Mouse (Mus musculus) lung, postnatal 0 days (tissue): ENCODE results near the gene Prr19. TPM values are rescaled to one million over a fixed set of nuclear protein-coding genes. Genes with fewer than 3 reads are reported as not detected.

ENCODE experiments used
- ATAC-seq: fragments of 200-750 bp; cut with Nextera tagmentation; 2 replicates; pipeline ENCODE4 v1.8.0; 2017; ENCODE audit warnings: moderate library complexity
- DNase-seq: peaks from one replicate; pipeline ENCODE4 v3.0.0-alpha.2; 2016; ENCODE audit warnings: low spot score
- H3K27ac ChIP-seq: fragments of 300-500 bp; sonication (generic); 2 replicates; pipeline ENCODE4 v1.5.1; 2014; ENCODE audit warnings: antibody characterized with exemption, mild to moderate bottlenecking, low read length, mixed read lengths
- H3K27me3 ChIP-seq: fragments of 300-500 bp; sonication (generic); replicated peaks from 2 replicates; pipeline ENCODE4 v1.6.1; 2014; ENCODE audit warnings: low read length, mixed read lengths; ENCODE audit not compliant: insufficient read depth
- H3K36me3 ChIP-seq: fragments of 300-500 bp; sonication (generic); 2 replicates; pipeline ENCODE4 v1.6.1; 2014; ENCODE audit warnings: low read length, mixed read lengths; ENCODE audit not compliant: insufficient read depth
- H3K4me1 ChIP-seq: fragments of 300-500 bp; sonication (generic); 2 replicates; pipeline ENCODE4 v1.6.1; 2014; ENCODE audit warnings: antibody characterized with exemption, low read depth, low read length, mixed read lengths; ENCODE audit not compliant: insufficient read depth
- H3K4me2 ChIP-seq: fragments of 300-500 bp; sonication (generic); replicated peaks from 2 replicates; pipeline ENCODE4 v1.6.1; 2014; ENCODE audit warnings: low read depth, mild to moderate bottlenecking, low read length, moderate library complexity, mixed read lengths
- H3K4me3 ChIP-seq: fragments of 300-500 bp; sonication (generic); 2 replicates; pipeline ENCODE4 v1.5.1; 2014; ENCODE audit warnings: low read depth, low read length
- H3K9ac ChIP-seq: fragments of 300-500 bp; sonication (generic); replicated peaks from 2 replicates; pipeline ENCODE4 v1.6.1; 2014; ENCODE audit warnings: low read depth, mild to moderate bottlenecking
- H3K9me3 ChIP-seq: fragments of 300-500 bp; sonication (generic); 2 replicates; pipeline ENCODE4 v1.6.1; 2016; ENCODE audit warnings: low read length, mixed read lengths
- CTCF ChIP-seq: IDR thresholded peaks from 2 replicates; pipeline ENCODE4 v1.5.1; 2016; ENCODE audit warnings: antibody characterized with exemption, mild to moderate bottlenecking
- EP300 ChIP-seq: IDR thresholded peaks from 2 replicates; pipeline ENCODE4 v1.6.1; 2016; ENCODE audit warnings: antibody characterized with exemption, mild to moderate bottlenecking, control low read depth
- WGBS: fragments of 180-500 bp; shearing (Covaris S2); extraction: QIAGEN DNeasy Blood & Tissue Kit; methylation state at CpG from one replicate; pipeline ENCODE4 v1.1.7; 2014; 5-methylcytosine and 5-hydroxymethylcytosine counted together
- polyA plus RNA-seq: library from polyadenylated mRNA; unstranded; fragments of >200 nt; fragmentation: Nextera tagmentation; extraction: Ambion mirVana; gene quantifications from 2 replicates; pipeline ENCODE4 v1.2.1, GENCODE M21; 2015

The Prr19 gene
- polyA plus RNA-seq, 1 experiment from 2014 or later = not detected

GRCm38 (mm10) chr7:25279861-25280791 is 21.1 kb upstream of the Prr19 start:
- Histone ChIP-seq H3K9ac (peak overlapping the region; percentile 51; the same call in 1 of the 2 replicates), H3K9me3 (no peaks in the 10 kb centered on the region), H3K36me3 (0 out of 2 replicates have a peak, but pooled peaks cover 2% of the 10 kb centered on the region), H3K4me2 (peak overlapping the region; percentile 92), H3K4me3 (peak overlapping the region; percentile 63), H3K27ac (peak overlapping the region; percentile 96), H3K4me1 (peaks cover 42% of the 10 kb centered on the region), H3K27me3 (no peaks in the 10 kb centered on the region)
- TF ChIP-seq CTCF (peak; percentile 5; the same call in 1 of the 2 replicates), EP300 (peak; percentile 96)
- peak; percentile 1 for ATAC-seq
- DNase-seq = peak; percentile 93
- 0% methylated on average over 6 of the region's 6 CpGs for WGBS

GRCm38 (mm10) chr7:25281166-25281733 is 20.0 kb upstream of the Prr19 start:
- ATAC-seq = no peak

GRCm38 (mm10) chr7:25281734-25282601 is 19.2 kb upstream of the Prr19 start:
- DNase-seq = peak; percentile 98
- WGBS = 1% methylated on average over 47 of the region's 108 CpGs
- peak; percentile 84 for ATAC-seq
- peaks cover 15% of the 10 kb centered on the region for H3K36me3 ChIP-seq
- H3K9me3 ChIP-seq = no peaks in the 10 kb centered on the region
- H3K27me3 ChIP-seq = no peaks in the 10 kb centered on the region
- peak overlapping the region; percentile 96 for H3K27ac ChIP-seq
- TF ChIP-seq EP300 (no peak; the same call in 1 of the 2 replicates), CTCF (peak; percentile 2; the same call in 1 of the 2 replicates)
- H3K9ac ChIP-seq = peak overlapping the region; percentile 48
- H3K4me3 ChIP-seq = peak overlapping the region; percentile 80
- peaks cover 37% of the 10 kb centered on the region; the same call in 1 of the 2 replicates for H3K4me1 ChIP-seq
- H3K4me2 ChIP-seq = peak overlapping the region; percentile 92

More at GRCm38 (mm10) chr7:25281166-25281733, 20.0 kb upstream of the Prr19 start:
- H3K36me3 ChIP-seq = peaks cover 13% of the 10 kb centered on the region
- no peak overlapping the region for H3K9ac ChIP-seq
- peak overlapping the region; percentile 96 for H3K27ac ChIP-seq
- peak; percentile 14; the same call in 1 of the 2 replicates for TF ChIP-seq CTCF
- TF ChIP-seq EP300 = peak; percentile 66
- WGBS = 11% methylated on average over 12 of the region's 12 CpGs
- no peaks in the 10 kb centered on the region for H3K9me3 ChIP-seq
- H3K4me2 ChIP-seq = peak overlapping the region; percentile 92
- peak overlapping the region; percentile 80 for H3K4me3 ChIP-seq
- peak; percentile 74 for DNase-seq
- H3K4me1 ChIP-seq = peaks cover 37% of the 10 kb centered on the region; the same call in 1 of the 2 replicates
- H3K27me3 ChIP-seq = no peaks in the 10 kb centered on the region

- peak; percentile 57 for DNase-seq
- H3K4me1 ChIP-seq = peaks cover 33% of the 10 kb centered on the region; the same call in 1 of the 2 replicates
- ATAC-seq = no peak
- H3K9ac ChIP-seq = peak overlapping the region; percentile 48
- no peaks in the 10 kb centered on the region for H3K9me3 ChIP-seq
- H3K36me3 ChIP-seq = peaks cover 22% of the 10 kb centered on the region
- peak overlapping the region; percentile 96 for H3K27ac ChIP-seq
- no peak for TF ChIP-seq EP300
- peak; percentile 46 for TF ChIP-seq CTCF
- no peaks in the 10 kb centered on the region for H3K27me3 ChIP-seq
- peak overlapping the region; percentile 91 for H3K4me2 ChIP-seq
- H3K4me3 ChIP-seq = peak overlapping the region; percentile 80
- under 1% methylated on average over 26 of the region's 36 CpGs for WGBS
Measured at GRCm38 (mm10) chr7:25282731-25283211, 18.4 kb upstream of the Prr19 start.

- TF ChIP-seq CTCF = no peak
- no peak for TF ChIP-seq EP300
- peak overlapping the region; percentile 91 for H3K4me2 ChIP-seq
- WGBS = 6% methylated on average over 5 of the region's 5 CpGs
- no peaks in the 10 kb centered on the region for H3K27me3 ChIP-seq
- H3K9me3 ChIP-seq = no peaks in the 10 kb centered on the region
- H3K36me3 ChIP-seq = peaks cover 29% of the 10 kb centered on the region
- H3K27ac ChIP-seq = peak overlapping the region; percentile 7; the same call in 1 of the 2 replicates
- peak overlapping the region; percentile 80 for H3K4me3 ChIP-seq
- peaks cover 30% of the 10 kb centered on the region; the same call in 1 of the 2 replicates for H3K4me1 ChIP-seq
- DNase-seq = peak; percentile 50
- no peak for ATAC-seq
- no peak overlapping the region for H3K9ac ChIP-seq
Measured at GRCm38 (mm10) chr7:25283637-25284036, 17.6 kb upstream of the Prr19 start.
